Mouse (Mus musculus): ENCODE data around the gene Smg1.
A peak's percentile ranks its signal among the peaks of the same experiment; 100 is the strongest.

The Smg1 gene

GRCm38 (mm10) chr7:118104458-118105052 lies 138.9 kb downstream of the Smg1 start:
- no peak for DNase-seq (ENCODE audit: low spot score in 2 of 2)

- DNase-seq (ENCODE audit: low spot score in 2 of 2): no peak
Measured at GRCm38 (mm10) chr7:118103462-118104379, 139.7 kb downstream of the Smg1 start.

- DNase-seq (ENCODE audit: low spot score in 2 of 2): no peak
Measured at GRCm38 (mm10) chr7:118102678-118103461, 140.6 kb downstream of the Smg1 start.

GRCm38 (mm10) chr7:118102231-118102630 lies 141.2 kb downstream of the Smg1 start:
- peak in 1 of 2 experiments; percentile 32 for DNase-seq (ENCODE audit: low spot score in 2 of 2)

- no peak for DNase-seq (ENCODE audit: low spot score in 2 of 2)
Measured at GRCm38 (mm10) chr7:118097615-118098014, 145.9 kb downstream of the Smg1 start.

Measured in cerebellum, postnatal 4 days (tissue).